Mouse (Mus musculus) embryonic fibroblast, embryonic 13.5 days (primary cell): ENCODE measurements at regions not wholly inside any gene's neighbourhood (a gene's known extent, or its start where the extent isn't known, plus 50 kb on each side); places are given as distances from the start of the nearest gene placed in this dataset.

Experiments
- CTCF ChIP-seq: IDR thresholded peaks from 2 replicates; pipeline ENCODE4 v1.5.1; 2011; ENCODE audit warnings: mild to moderate bottlenecking, control low read depth, low read length, moderate library complexity, borderline replicate concordance; ENCODE audit not compliant: insufficient read depth
- POLR2A ChIP-seq: IDR thresholded peaks from 2 replicates; pipeline ENCODE4 v1.6.1; 2011; ENCODE audit warnings: low read depth, mild to moderate bottlenecking, control low read depth, low read length, moderate library complexity

- TF ChIP-seq CTCF (no peak), POLR2A (no peak)
Measured at GRCm38 (mm10) chr3:66705766-66706165, 275.4 kb upstream of the Rsrc1 start.
